In genomic region chr11:32560015-32560770, GRCm38 (mm10) we compare ENCODE assay signal across 28 mouse cellular contexts. TPM values are rescaled to one million over a fixed set of nuclear protein-coding genes. Genes with fewer than 3 reads are reported as not detected.
A peak's percentile ranks its signal among the peaks of the same experiment; 100 is the strongest.
DNase-seq lines count a peak whose midpoint lies in the region; ATAC-seq lines count a peak whose summit lies in the region.
"Had no signal": no experiment of that assay in that cellular context is flagged by ENCODE, and none has a peak within 500 bp of the region (broad histone marks: within the 10 kb centered on the region; RNA-seq: fewer than 3 reads in every experiment).

No protein-coding gene starts in this region.

- intact Hi-C loops in left cerebral cortex, postnatal 10 days (cut with DNase I), result no loop called here

- no peak overlapping the region for H3K4me2 ChIP-seq in heart, embryonic 11.5 days
- H3K4me2 ChIP-seq: embryonic facial prominence, embryonic 12.5 days; embryonic facial prominence, embryonic 15.5 days; heart, embryonic 12.5 days; heart, embryonic 15.5 days; hindbrain, embryonic 14.5 days had no signal

- no peaks in the 10 kb centered on the region for H3K9me3 ChIP-seq in heart, embryonic 11.5 days (replicated peaks; ENCODE audit: control insufficient read depth, low read length)
- H3K9me3 ChIP-seq: embryonic facial prominence, embryonic 12.5 days; embryonic facial prominence, embryonic 15.5 days; G1E; heart, embryonic 15.5 days had no signal

- peaks cover 10% of the 10 kb centered on the region for H3K4me1 ChIP-seq in heart, embryonic 11.5 days (ENCODE audit: control insufficient read depth, insufficient read depth, low read length)

- H3K9ac ChIP-seq in heart, embryonic 11.5 days (ENCODE audit: low read depth, low read length), result no peak overlapping the region
- H3K9ac ChIP-seq: embryonic facial prominence, embryonic 12.5 days; embryonic facial prominence, embryonic 15.5 days; forebrain, postnatal 0 days; heart, embryonic 12.5 days; heart, embryonic 15.5 days; hindbrain, embryonic 14.5 days had no signal

- H3K27me3 ChIP-seq in heart, embryonic 11.5 days (ENCODE audit: control insufficient read depth, insufficient read depth, low read length), result no peaks in the 10 kb centered on the region
- H3K27me3 ChIP-seq: CH12.LX; embryonic facial prominence, embryonic 12.5 days; embryonic facial prominence, embryonic 15.5 days; heart, embryonic 15.5 days had no signal

- DNase-seq in heart, adult 11 months, result peak; percentile 91
- peak; percentile 67 for DNase-seq in lung, postnatal 36 days
- no peak for DNase-seq in lung, postnatal 25 days (ENCODE audit: low spot score)
- peak; percentile 55 for DNase-seq in adipocyte (ENCODE audit: low spot score)
- DNase-seq in left cerebral cortex, postnatal 10 days (ENCODE audit: extremely low spot score in 1 of 2, low spot score in 2 of 2), result no peak
- DNase-seq: adrenal gland, adult 8-10 months; adrenal gland, postnatal 25 days; B cell, adult 2 months; cerebellum, adult 18-20 months; cerebellum, adult 9-10 months; cerebellum, postnatal 14 days; forebrain, postnatal 0 days; gastrocnemius, postnatal 10 days; gastrocnemius, postnatal 36 days; heart, postnatal 10 days had no signal

- H3K4me3 ChIP-seq in heart, embryonic 11.5 days (ENCODE audit: low read depth, low read length), result no peak overlapping the region
- H3K4me3 ChIP-seq: embryonic facial prominence, embryonic 12.5 days; embryonic facial prominence, embryonic 15.5 days; heart, embryonic 12.5 days; heart, embryonic 15.5 days had no signal

- no peak overlapping the region for H3K27ac ChIP-seq in heart, embryonic 11.5 days (ENCODE audit: low read depth, low read length)
- H3K27ac ChIP-seq: embryonic facial prominence, embryonic 12.5 days; embryonic facial prominence, embryonic 15.5 days; heart, embryonic 15.5 days; hindbrain, embryonic 14.5 days had no signal

- WGBS in heart, embryonic 11.5 days (ENCODE audit: insufficient replicate concordance), result 81% methylated on average over 12 of the region's 12 CpGs

- ATAC-seq in heart, embryonic 11.5 days (replicated peaks; ENCODE audit: insufficient number of reproducible peaks, low FRiP score, low TSS enrichment), result no peak
- ATAC-seq in monocyte, adult 5-6 weeks (replicated peaks; ENCODE audit: insufficient number of reproducible peaks, low FRiP score, low TSS enrichment, poor library complexity, severe bottlenecking), result peak; percentile 15
- ATAC-seq: forebrain, embryonic 14.5 days; forebrain, postnatal 0 days had no signal

- no peaks in the 10 kb centered on the region for H3K36me3 ChIP-seq in heart, embryonic 11.5 days (ENCODE audit: control insufficient read depth, insufficient read depth, low read length)
- H3K36me3 ChIP-seq: embryonic facial prominence, embryonic 12.5 days; embryonic facial prominence, embryonic 15.5 days; heart, embryonic 12.5 days; heart, embryonic 15.5 days had no signal

RNA-seq across cellular contexts. Expression of gene Stk10, which starts 27.1 kb away (rescaled TPM):
- polyA plus RNA-seq in heart, embryonic 11.5 days (2014; fragmentation: Nextera tagmentation; extraction: Ambion mirVana), result 1.6 TPM in 2 replicates
- 432 to 527 TPM (median 505 TPM) in 3 replicates for total RNA-seq in monocyte, adult 5-6 weeks (2017)
- total RNA-seq in left cerebral cortex, postnatal 10 days (2021), result 1 to 10 TPM; 6.4 to 7.5 TPM

RNA-seq across cellular contexts. Expression of gene Efcab9, which starts 28.3 kb away (rescaled TPM):
- 0.27 and 0.59 TPM in 2 replicates for polyA plus RNA-seq in heart, embryonic 11.5 days (2014; fragmentation: Nextera tagmentation; extraction: Ambion mirVana)
- total RNA-seq in monocyte, adult 5-6 weeks (2017), result 9.8 to 11.3 TPM (median 10.5 TPM) in 3 replicates
- not detected for total RNA-seq in left cerebral cortex, postnatal 10 days (2021)
- total RNA-seq: forebrain, postnatal 0 days; granulocyte monocyte progenitor cell, adult 5-6 weeks; heart, adult 8-10 months had no signal
- polyA plus RNA-seq: brain, embryonic 14.5 days; embryonic facial prominence, embryonic 15.5 days; forebrain, embryonic 14.5 days; G1E; hindbrain, embryonic 14.5 days had no signal

Comparison
In these comparisons a context has a peak if more than half of its experiments do, and no peak if none do; other contexts are left out.
1. DNase-seq: peak in heart, adult 11 months (single experiment), lung, postnatal 36 days (single experiment) and adipocyte (single experiment); none in lung, postnatal 25 days (single experiment) and left cerebral cortex, postnatal 10 days (0 of 2).
2. RNA of gene Stk10, which starts 27.1 kb away (total RNA-seq): 432 to 527 TPM in monocyte, adult 5-6 weeks; 6.4 to 7.5 TPM in left cerebral cortex, postnatal 10 days; every median in the first group is over 10 times any median in the second.